ENCODE assay signal across 18 mouse cellular contexts in genomic region chr5:53279216-53279813, GRCm38 (mm10).
"Had no signal": no experiment of that assay in that cellular context is flagged by ENCODE, and none has a peak within 500 bp of the region (broad histone marks: within the 10 kb centered on the region; RNA-seq: fewer than 3 reads in every experiment).

No protein-coding gene starts in this region.

- H3K9me3 ChIP-seq: lung, embryonic 15.5 days; midbrain, embryonic 12.5 days; midbrain, embryonic 15.5 days; neural tube, embryonic 12.5 days; neural tube, embryonic 15.5 days; stomach, embryonic 15.5 days had no signal

- H3K4me3 ChIP-seq: lung, embryonic 15.5 days; midbrain, embryonic 12.5 days; midbrain, embryonic 15.5 days; neural tube, embryonic 12.5 days; neural tube, embryonic 15.5 days; stomach, embryonic 15.5 days had no signal

- H3K36me3 ChIP-seq: midbrain, embryonic 15.5 days; stomach, embryonic 15.5 days had no signal

- H3K27me3 ChIP-seq: lung, embryonic 15.5 days; midbrain, embryonic 12.5 days; midbrain, embryonic 15.5 days; neural tube, embryonic 12.5 days; neural tube, embryonic 15.5 days; stomach, embryonic 15.5 days had no signal

- H3K4me1 ChIP-seq: stomach, embryonic 15.5 days had no signal

- ATAC-seq: intestine, postnatal 0 days; midbrain, embryonic 15.5 days had no signal

- DNase-seq: kidney, adult 2 months; kidney, postnatal 25 days; lung, adult 18-20 months; lung, postnatal 10 days; lung, postnatal 36 days; right cerebral cortex, adult 18-20 months; right cerebral cortex, postnatal 25 days; spleen, adult 18-20 months; thymus, postnatal 25 days had no signal

- H3K27ac ChIP-seq: kidney, postnatal 0 days; liver, embryonic 14.5 days; lung, embryonic 15.5 days; midbrain, embryonic 12.5 days; midbrain, embryonic 15.5 days; neural tube, embryonic 12.5 days; neural tube, embryonic 15.5 days; stomach, embryonic 15.5 days had no signal
